Mouse (Mus musculus) mouse trophoblast stem cell (cell line): Measurements from ENCODE around the gene Ctsl.

Experiments used
- in situ Hi-C, 2 experiments: fragments of 300-500 bp; cut with MseI, MboI; formaldehyde crosslinking; loops; 2 replicates in 1 of 2; 3 replicates in 1 of 2; pipeline ENCODE4 v1.15.1; 2025

Ctsl gene

GRCm38 (mm10) chr13:64370173-64370940, at the start of gene Ctsl:
TSS of gene Ctsl (minus strand) at chr13:64370890.
- in situ Hi-C loops, result loop anchor here in 1 of 2 experiments (10.0 kb wide), 1 partner anchor 54 kb away; no protein-coding TSS in a partner anchor

GRCm38 (mm10) chr13:64416955-64417601, 46.4 kb upstream of the Ctsl start:
- in situ Hi-C loops, result no loop called here

- in situ Hi-C loops, result no loop called here
These were observed 45.0 kb upstream of the Ctsl start for GRCm38 (mm10) chr13:64415659-64416058.

- in situ Hi-C loops, result no loop called here
These were observed 42.1 kb upstream of the Ctsl start for GRCm38 (mm10) chr13:64412752-64413257.

- in situ Hi-C loops, result no loop called here
These were observed 40.6 kb upstream of the Ctsl start for GRCm38 (mm10) chr13:64411282-64411681.

- in situ Hi-C loops, result no loop called here
These were observed 39.9 kb upstream of the Ctsl start for GRCm38 (mm10) chr13:64410604-64411003.

GRCm38 (mm10) chr13:64407992-64408391, 37.3 kb upstream of the Ctsl start:
- in situ Hi-C loops, result no loop called here

GRCm38 (mm10) chr13:64405550-64405949, 34.9 kb upstream of the Ctsl start:
- in situ Hi-C loops, result no loop called here

GRCm38 (mm10) chr13:64403519-64403918, 32.8 kb upstream of the Ctsl start:
- in situ Hi-C loops, result no loop called here

- in situ Hi-C loops, result no loop called here
These were observed 32.3 kb upstream of the Ctsl start for GRCm38 (mm10) chr13:64402951-64403460.

- in situ Hi-C loops, result no loop called here
These were observed 31.8 kb upstream of the Ctsl start for GRCm38 (mm10) chr13:64402504-64402949.

- in situ Hi-C loops, result no loop called here
These were observed 31.3 kb upstream of the Ctsl start for GRCm38 (mm10) chr13:64402006-64402405.

GRCm38 (mm10) chr13:64400801-64401361, 30.2 kb upstream of the Ctsl start:
- in situ Hi-C loops, result no loop called here

- in situ Hi-C loops, result no loop called here
These were observed 29.2 kb upstream of the Ctsl start for GRCm38 (mm10) chr13:64399906-64400305.

- in situ Hi-C loops, result no loop called here
These were observed 27.4 kb upstream of the Ctsl start for GRCm38 (mm10) chr13:64398065-64398464.

GRCm38 (mm10) chr13:64396979-64397378, 26.3 kb upstream of the Ctsl start:
- in situ Hi-C loops, result no loop called here

GRCm38 (mm10) chr13:64388415-64388814, 17.7 kb upstream of the Ctsl start:
- in situ Hi-C loops, result no loop called here

GRCm38 (mm10) chr13:64386048-64386447, 15.4 kb upstream of the Ctsl start:
- in situ Hi-C loops, result no loop called here

- in situ Hi-C loops, result no loop called here
These were observed 14.2 kb upstream of the Ctsl start for GRCm38 (mm10) chr13:64384937-64385336.

GRCm38 (mm10) chr13:64380251-64380650, 9.6 kb upstream of the Ctsl start:
- in situ Hi-C loops, result no loop called here

- in situ Hi-C loops, result loop anchor here in 1 of 2 experiments (10.0 kb wide), 1 partner anchor 46 kb away; no protein-coding TSS in a partner anchor
These were observed 7.9 kb upstream of the Ctsl start for GRCm38 (mm10) chr13:64378601-64379000.

GRCm38 (mm10) chr13:64376472-64376871, 5.8 kb upstream of the Ctsl start:
- in situ Hi-C loops, result loop anchor here in 1 of 2 experiments (10.0 kb wide), 1 partner anchor 48 kb away; no protein-coding TSS in a partner anchor
